Mouse (Mus musculus): ENCODE results near the gene Gm10972. TPM values are rescaled to one million over a fixed set of nuclear protein-coding genes. Genes with fewer than 3 reads are reported as not detected.
"Not testable (repeated sequence)": the region's sequence is repeated elsewhere in the genome, so short reads cannot be mapped to it uniquely, and the experiment has no call there.

Gene Gm10972
- total RNA-seq, 2 experiments from 2014 or later = not detected

DNA sequence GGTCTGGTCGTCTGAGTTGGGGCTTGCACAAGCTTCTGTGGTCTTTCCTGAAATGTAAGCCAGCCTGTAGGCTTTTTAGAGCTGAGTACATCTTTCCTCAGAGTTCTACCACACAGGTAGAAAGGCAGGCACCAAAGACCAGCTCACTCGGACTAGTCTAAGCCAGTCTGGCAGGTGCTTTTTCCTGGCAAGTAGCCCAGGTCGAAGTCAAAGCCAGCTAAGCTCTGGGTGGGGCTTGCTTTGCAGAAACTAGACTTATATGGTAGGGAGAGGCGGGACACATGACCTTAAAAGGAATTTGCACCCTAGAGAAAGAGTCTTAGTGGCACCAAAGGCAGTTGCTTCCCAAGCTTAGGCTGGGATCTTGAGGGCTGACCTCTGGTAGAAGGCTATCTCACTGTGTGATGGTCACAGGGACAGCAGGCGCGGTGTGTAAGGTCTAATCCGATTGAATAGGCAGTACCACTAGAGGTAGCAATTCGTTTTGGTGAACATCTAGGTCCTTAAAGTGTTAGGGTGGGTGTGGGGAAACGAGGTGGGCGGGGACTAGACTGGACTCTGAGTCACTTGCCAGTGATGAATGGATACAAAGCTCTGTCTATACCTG is 16.3 kb downstream of the Gm10972 start:
- DNase-seq = peak in 1 of 2 experiments; percentile 4

GRCm38 (mm10) chr3:94660841-94661240 is 17.9 kb downstream of the Gm10972 start:
- DNase-seq = not testable (repeated sequence)

DNA sequence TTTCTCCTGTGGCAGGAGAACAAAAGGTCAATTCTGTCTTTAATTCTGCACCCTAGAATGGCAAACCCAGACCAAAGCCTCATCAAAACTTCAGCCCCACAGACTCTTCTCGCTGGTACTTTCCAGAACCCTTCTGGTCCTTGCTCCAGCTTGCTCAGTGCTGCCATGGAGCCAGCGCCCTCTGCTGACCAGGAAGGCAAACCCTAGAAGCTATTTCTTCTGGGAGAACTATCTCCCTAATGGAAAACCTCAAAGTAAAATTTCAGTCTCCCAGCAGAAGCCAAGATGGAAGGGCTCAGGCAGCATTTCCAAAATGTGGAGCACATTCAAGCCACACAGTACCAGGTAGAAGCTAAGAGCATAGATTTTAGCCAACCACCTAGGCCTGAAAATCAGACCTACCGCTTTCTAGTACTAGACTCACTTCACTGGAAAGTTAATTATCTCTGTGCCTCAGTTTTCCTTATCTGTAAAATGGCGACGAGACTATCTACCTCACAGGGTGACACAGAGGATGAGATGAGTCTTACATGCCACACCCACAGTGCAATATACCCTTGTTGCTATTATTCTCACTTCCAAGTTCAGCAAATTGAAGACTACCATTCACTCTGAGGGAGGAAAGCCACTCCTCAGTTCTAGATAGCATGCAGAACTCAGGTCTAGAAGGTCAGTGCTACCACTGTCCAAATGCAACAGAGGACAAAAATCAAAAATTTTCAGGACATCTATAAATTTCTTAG is 22.3 kb downstream of the Gm10972 start:
- DNase-seq = not testable (repeated sequence)

DNA sequence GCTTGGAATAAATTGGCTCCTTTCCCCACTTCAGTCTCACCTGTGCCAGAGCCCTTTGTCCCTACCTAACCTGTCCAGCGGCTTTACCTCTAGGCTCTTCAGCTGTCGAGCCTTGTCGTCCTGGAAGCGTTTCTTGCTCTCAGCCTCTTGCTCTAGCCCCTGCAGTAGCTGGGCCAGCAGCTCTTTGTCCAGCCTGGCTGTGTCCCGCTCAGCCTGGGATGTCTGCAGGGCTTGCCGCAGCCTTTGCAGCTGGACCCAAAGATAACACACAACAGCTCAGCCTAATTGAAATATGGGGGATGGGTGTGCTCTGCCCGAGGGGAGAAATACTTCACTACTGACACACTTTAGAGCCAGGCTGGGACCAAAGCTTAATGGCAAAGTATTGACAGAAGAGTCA is 23.0 kb downstream of the Gm10972 start:
- not testable (repeated sequence) for DNase-seq

DNA sequence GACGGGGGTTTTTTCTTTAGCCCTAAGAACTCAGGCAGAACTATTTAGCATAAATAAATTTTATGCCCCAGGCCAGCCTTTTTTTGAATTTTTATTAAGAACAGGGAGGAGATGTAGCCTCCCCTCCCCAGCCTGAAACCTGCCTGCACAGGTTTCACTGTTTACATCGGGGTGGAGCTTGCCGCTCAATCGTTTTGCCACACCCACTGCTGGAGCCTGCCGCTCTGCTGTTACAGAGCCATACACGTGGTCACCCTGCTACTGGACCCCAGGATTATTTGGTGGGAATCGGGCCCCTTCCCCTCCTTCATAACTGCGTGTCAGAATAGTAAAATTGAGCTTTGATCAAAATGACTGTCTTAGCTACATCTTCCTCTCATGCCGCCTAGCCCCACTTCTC is 32.2 kb downstream of the Gm10972 start:
- not testable (repeated sequence) for DNase-seq

GRCm38 (mm10) chr3:94679351-94679841 is 36.5 kb downstream of the Gm10972 start:
- no peak for DNase-seq

DNA sequence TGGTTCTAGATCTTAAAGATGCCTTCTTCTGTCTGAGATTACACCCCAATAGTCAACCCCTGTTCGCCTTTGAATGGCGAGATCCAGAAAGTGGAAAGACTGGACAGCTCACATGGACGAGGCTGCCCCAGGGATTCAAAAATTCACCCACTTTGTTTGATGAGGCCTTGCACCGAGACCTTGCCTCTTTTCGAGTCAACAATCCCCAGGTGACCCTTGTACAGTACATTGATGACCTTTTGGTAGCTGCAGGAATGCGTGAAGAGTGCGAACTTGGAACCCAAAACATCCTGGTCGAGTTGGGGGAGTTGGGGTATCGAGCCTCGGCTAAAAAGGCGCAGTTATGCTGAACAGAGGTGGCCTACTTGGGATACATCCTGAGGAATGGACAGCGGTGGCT is 37.1 kb downstream of the Gm10972 start:
- DNase-seq = not testable (repeated sequence)

DNA sequence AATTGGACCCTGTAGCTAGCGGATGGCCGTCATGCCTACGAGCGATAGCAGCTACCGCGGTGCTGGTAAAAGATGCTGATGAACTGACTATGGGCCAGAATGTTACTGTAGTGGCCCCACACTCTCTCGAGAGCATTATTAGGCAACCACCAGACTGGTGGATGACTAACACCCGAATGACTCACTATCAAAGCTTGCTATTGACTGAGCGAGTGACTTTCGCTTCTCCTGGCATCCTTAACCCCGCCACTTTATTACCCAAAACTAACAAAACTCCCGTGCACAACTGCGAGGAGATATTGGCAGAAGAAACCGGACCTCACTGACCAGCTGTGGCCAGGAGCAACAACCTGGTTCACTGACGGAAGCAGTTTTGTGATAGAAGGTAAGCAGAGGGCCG is 37.9 kb downstream of the Gm10972 start:
- peak; percentile 18 to 28 for DNase-seq

DNA sequence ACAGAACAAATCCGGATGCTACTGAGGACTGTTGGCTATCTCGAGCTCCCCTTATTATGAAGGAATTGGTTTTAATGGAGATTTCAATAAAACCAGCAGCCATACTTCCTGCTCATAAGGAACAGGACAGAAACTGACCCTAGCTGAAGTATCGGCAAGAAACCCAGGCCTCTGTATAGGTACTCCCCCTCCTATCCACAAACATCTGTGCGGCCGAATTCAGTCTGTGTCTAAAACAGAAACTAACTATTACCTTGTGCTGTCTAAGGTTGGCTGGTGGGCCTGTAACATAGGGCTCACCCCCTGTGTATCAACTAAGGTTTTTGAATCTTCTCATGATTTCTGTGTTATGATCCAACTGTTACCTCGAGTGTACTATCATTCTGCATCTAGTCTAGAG is 40.7 kb downstream of the Gm10972 start:
- DNase-seq = no peak

- DNase-seq = not testable (repeated sequence)
Measured at GRCm38 (mm10) chr3:94685989-94686772, 43.3 kb downstream of the Gm10972 start.

GRCm38 (mm10) chr3:94688698-94689097 is 45.8 kb downstream of the Gm10972 start:
- not testable (repeated sequence) for DNase-seq

DNA sequence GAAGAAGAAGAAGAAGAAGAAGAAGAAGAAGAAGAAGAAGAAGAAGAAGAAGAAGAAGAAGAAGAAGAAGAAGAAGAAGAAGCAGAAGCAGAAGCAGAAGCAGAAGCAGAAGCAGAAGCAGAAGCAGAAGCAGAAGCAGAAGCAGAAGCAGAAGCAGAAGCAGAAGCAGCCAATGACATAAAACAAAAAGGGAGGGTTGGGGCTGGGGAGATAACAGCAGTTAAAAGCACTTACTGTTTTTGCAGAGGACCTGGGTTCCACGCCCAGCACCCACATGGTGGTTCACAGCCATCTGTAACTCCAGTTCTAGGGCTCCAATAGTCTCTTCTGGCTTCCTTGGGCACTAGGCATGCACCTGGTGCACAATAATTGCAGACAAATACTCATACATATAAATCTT is 46.3 kb downstream of the Gm10972 start:
- not testable (repeated sequence) for DNase-seq

- DNase-seq = not testable (repeated sequence)
Measured at GRCm38 (mm10) chr3:94690162-94690561, 47.2 kb downstream of the Gm10972 start.

DNA sequence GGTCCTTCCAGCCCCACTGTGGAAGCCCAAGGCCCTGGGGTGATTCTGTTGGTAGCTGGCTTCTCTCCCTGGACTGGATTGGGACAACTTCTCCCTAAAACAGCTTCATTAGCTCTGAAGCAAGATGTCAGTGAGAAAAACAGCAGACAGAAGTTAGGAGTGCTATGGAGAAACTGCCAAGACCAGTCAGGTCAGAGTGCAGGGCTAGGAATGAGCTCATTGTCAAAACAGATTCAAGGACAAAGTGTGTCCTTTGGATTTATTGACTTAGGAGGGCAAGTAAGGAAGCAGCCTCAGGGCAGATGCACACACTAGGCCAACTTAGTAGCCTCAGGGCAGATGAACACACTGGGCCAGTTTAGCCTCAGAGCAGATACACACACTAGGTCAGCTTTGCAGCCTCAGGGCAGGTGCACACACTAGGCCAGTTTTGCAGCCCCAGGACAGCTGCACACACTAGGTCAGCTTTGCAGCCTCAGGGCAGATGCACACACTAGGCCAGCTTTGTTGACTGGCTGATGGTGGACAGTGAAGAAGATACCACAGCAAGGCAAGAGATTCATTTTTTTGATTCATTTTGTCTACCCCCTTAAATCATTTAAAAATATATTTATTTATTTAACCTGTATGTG is 47.8 kb downstream of the Gm10972 start:
- peak; percentile 27 to 40 for DNase-seq

DNA sequence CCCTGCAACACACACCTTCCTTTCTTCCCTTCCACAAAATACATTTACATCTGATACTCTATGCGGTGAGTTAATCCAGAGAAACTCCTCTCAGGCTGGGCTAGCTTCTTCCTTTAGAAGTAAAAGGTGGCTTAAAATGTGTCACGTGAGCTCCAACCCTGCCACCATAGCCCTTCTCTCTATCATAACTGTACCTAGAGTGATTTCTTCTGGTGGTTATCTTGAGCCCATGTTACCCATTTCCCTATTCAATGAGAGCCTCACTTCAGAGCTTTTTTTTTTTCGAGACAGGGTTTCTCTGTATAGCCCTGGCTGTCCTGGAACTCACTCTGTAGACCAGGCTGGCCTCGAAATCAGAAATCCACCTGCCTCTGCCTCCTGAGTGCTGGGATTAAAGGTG is 48.8 kb downstream of the Gm10972 start:
- DNase-seq = not testable (repeated sequence)

Other genes with a start within 250 kb of the Gm10972 start
- under 1 TPM; 0.66 to 0.73 TPM for gene Lingo4, start 244.6 kb upstream of the Gm10972 start, total RNA-seq (2021)
- gene Tdrkh, start 229.8 kb upstream of the Gm10972 start, total RNA-seq (2021) = 10 to 100 TPM in 1 of 2 experiments, 1 to 10 TPM in 1; 7.4 to 10.6 TPM
- gene Mrpl9, start 199.8 kb upstream of the Gm10972 start, total RNA-seq (2021) = 10 to 100 TPM; 73.2 to 80.4 TPM
- gene Oaz3, start 199.2 kb upstream of the Gm10972 start, total RNA-seq (2021) = not detected
- 10 to 100 TPM; 13.6 to 20.4 TPM for gene Celf3, start 164.8 kb upstream of the Gm10972 start, total RNA-seq (2021)
- 1 to 10 TPM; 2.7 to 4.7 TPM for gene Riiad1, start 162.8 kb upstream of the Gm10972 start, total RNA-seq (2021)
- 10 to 100 TPM; 44.6 to 45.2 TPM for gene Snx27, start 60.4 kb upstream of the Gm10972 start, total RNA-seq (2021)
- 10 to 100 TPM; 10.5 to 11.6 TPM for gene Tuft1, start 15.8 kb downstream of the Gm10972 start, total RNA-seq (2021)
- 1 to 10 TPM; 5.4 to 9.6 TPM for gene Selenbp2, start 50.4 kb downstream of the Gm10972 start, total RNA-seq (2021)
- 1 to 10 TPM in 1 of 2 experiments, under 1 TPM in 1; 0.79 to 1.4 TPM for gene Cgn, start 143.4 kb downstream of the Gm10972 start, total RNA-seq (2021)
- 10 to 100 TPM; 28.1 to 32.8 TPM for gene Pogz, start 194.5 kb downstream of the Gm10972 start, total RNA-seq (2021)
- 100 to 1,000 TPM; 338 to 350 TPM for gene Psmb4, start 243.8 kb downstream of the Gm10972 start, total RNA-seq (2021)